Mouse (Mus musculus) megakaryocyte-erythroid progenitor cell, adult 5-6 weeks (primary cell): ENCODE results near the gene Tex16. TPM values are rescaled to one million over a fixed set of nuclear protein-coding genes. Genes with fewer than 3 reads are reported as not detected.

ENCODE experiments used
- ATAC-seq: replicated peaks from 2 replicates; pipeline ENCODE4 v1.8.0; 2016; ENCODE audit warnings: mild to moderate bottlenecking, inconsistent platforms; ENCODE audit not compliant: severe bottlenecking, poor library complexity, low FRiP score, low TSS enrichment
- total RNA-seq, 2 experiments: library from RNA; stranded (forward) in 1 of 2; stranded (reverse) in 1 of 2; fragments of 200-1000, 215-1000 nt in 1 of 2; fragments of >200 nt in 1 of 2; fragmentation: Nextera tagmentation in 1 of 2; gene quantifications; 2 replicates each; pipeline ENCODE4 v1.2.3; 2014 to 2017

Gene Tex16
- total RNA-seq (2014; fragmentation: Nextera tagmentation): not detected in 2 replicates
- total RNA-seq (2017): not detected in 2 replicates

DNA sequence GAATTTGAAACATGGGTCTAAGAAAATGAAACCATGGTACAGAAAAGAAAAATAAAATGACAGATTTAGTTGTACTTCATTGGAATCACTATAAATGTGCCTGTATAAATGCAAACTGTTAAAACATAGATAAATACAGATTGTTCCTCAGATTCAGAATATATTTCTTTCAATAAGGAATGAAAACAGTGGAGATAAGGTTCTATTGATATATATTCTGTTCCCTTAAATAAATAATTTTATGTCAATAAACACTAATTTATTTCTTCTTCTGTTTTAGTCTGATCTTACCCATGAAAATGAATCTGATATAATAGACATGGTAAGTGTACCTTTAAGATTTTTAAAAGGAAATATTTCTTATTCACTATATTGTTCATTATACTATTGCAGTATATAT, at the start of gene Tex16:
Gene Tex16 (plus strand): TSS at position 301 of the 400 bp plus-strand sequence.
- ATAC-seq: no peak

DNA sequence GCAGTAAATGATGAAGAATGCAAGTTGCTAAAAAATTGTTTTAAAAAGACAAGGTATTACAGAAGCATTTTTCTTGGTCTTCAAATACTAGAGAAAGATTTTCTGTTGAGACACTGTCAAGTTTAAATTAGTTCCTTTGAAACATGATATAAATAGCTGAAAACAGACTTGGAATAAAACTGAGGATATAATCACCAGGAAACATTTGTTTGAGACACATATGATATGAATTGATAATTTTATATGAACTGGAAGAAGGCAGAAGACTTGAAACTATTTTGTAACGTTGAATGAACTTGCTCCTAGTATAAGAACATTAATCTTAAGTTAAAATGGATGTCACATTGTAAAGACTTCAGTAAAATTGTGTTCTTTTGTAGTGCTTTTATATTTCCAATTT, 11.1 kb upstream of the Tex16 start:
- no peak for ATAC-seq

Other genes starting within 250 kb of the Tex16 start
- not detected in 2 replicates for gene Gm45194, start 119.6 kb upstream of the Tex16 start, total RNA-seq (2014; fragmentation: Nextera tagmentation)
- not detected in 2 replicates for gene Gm45194, start 119.6 kb upstream of the Tex16 start, total RNA-seq (2017)
- gene 4933403O08Rik, start 228.0 kb downstream of the Tex16 start, total RNA-seq (2014; fragmentation: Nextera tagmentation): not detected in 2 replicates
- gene 4933403O08Rik, start 228.0 kb downstream of the Tex16 start, total RNA-seq (2017): not detected in 2 replicates